Mouse (Mus musculus): ENCODE data around the gene Rundc3a.
"Not testable (repeated sequence)": the region's sequence is repeated elsewhere in the genome, so short reads cannot be mapped to it uniquely, and the experiment has no call there.

Rundc3a gene

DNA sequence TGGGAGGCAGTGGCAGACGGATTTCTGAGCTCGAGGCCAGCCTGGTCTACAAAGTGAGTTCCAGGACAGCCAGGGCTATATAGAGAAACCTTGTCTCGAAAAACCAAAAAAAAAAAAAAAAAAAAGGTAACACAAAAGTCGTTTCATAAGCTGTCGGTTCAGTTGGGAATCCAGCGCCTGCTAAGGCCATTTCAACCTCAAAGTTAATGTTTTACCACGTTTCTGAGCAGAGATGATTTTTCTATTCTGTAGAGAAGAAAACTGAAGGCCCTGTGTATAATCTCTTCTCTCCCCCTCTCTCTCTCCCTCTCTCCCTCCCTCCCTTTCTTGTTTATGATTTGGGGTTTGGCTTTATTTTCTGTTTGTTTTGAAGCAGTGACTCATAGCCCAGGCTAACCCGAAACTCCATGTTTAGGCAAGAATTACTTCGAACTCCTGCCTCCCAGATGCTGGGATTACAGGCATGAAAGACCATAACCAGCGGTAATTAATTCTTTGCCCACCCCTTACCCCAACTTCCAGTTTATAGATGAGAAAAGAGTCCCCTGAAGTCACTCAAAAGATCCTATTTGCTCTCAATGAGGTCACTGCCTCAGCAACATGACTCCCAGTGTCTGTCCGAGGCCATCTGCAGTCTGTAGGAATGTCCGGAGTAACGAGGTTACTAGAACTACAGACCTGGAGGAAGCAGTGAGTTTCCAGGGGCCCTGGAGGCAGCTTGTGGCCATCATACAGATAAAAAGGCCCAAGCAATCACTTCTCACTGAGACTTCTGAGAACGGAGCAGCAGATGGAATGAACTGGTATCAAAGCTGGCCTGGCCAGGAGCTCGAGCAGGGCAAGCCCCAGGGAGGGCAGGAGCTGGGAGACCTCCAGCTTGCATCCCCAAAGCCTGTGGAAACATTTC is 15.9 kb downstream of the Rundc3a start:
- no peak for DNase-seq (ENCODE audit: extremely low spot score)

DNA sequence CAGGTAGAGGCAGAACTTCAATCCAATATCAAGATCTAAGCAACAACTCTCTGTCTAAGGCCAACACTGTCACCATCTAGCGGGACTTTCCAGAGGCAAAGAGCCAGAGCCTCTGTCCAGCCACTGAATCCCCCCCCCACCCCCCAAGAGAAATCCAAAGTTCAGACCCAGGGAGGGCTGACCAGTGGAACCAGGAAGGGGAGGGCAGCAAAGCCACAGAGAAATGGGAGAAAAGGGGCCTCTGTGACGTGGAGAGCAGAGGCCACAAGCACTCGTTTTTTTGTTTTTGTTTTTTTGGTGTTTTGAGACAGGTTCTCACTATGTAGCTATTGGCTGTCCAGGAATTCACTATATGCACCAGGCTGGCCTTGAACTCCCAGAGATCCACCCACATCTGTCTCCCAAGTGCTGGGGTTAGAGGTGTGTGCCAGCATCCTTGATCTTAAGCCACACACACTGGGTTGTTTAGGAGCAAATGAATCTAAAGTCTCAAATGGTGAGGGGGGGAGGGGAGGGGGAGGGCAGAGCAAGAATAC is 16.7 kb downstream of the Rundc3a start:
- DNase-seq (ENCODE audit: extremely low spot score) = no peak

DNA sequence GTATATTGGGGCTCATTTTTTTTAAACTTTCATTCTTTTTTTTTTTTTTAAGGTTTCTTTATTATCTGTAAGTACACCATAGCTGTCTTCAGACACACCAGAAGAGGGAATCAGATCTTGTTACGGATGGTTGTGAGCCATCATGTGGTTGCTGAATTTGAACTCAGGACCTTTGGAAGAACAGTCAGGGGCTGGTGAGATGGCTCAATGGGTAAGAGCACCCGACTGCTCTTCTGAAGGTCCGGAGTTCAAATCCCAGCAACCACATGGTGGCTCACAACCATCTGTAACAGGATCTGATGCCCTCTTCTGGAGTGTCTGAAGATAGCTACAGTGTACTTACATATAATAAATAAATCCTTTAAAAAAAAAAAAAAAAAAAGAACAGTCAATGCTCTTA is 17.1 kb downstream of the Rundc3a start:
- not testable (repeated sequence) for DNase-seq (ENCODE audit: extremely low spot score)

DNA sequence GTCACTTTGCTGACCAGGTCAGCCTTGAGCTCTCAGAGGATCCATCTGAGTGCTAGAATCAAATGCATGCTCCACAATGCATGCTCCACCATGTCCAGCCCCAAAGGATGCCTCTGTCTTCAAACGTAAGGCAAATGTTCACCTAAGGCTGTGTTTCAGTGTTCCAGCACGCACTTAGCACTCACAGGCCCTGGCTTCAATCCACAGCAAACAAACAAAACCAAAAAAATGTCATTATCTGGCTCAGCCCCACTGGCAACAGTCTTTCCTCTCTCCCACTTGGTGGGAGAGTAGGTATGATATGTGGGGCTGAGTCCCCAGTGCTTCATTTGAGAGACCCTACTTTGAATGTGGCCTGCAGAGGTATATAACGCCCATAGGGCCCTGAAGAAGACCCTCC is 17.9 kb downstream of the Rundc3a start:
- DNase-seq (ENCODE audit: extremely low spot score) = no peak

DNA sequence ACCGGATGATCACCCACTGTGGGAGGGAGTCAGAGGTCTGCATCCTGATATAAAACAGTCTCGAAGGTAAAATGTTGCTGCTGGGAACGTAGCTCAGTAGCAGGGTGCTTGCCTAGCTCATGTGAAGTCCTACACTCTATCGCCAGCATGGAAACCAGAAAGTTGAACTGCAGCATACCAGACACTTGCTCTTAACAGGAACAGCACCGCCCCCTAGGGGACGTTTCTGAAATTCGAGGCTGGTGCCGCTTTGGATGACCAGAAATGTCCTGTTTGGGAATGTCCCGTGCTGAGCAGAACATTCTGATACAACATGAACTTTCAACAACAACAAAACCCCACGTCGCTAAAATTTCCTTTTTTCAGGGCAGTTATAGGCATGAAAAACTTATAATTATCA is 18.5 kb downstream of the Rundc3a start:
- DNase-seq (ENCODE audit: extremely low spot score) = peak; percentile 87

DNA sequence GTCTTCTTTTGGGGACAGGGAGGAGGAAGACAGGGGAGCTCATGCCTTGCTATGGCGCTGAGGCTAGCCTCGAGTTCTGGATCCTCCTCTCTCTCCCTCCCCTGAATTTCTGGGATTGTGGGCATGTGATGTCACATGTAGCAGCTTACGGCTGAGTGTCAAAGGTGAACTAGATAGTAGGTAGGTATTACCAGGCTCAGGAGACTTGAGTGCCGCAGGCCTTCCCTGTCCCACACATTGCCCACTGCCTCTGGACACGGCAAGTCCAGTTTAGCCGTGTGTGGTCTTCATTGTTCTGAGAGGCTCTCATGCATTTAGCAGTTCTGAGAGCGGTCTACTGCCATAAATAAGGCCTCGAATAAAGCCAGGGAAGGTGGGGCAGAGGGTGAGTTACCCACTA is 19.9 kb downstream of the Rundc3a start:
- no peak for DNase-seq (ENCODE audit: extremely low spot score)

DNA sequence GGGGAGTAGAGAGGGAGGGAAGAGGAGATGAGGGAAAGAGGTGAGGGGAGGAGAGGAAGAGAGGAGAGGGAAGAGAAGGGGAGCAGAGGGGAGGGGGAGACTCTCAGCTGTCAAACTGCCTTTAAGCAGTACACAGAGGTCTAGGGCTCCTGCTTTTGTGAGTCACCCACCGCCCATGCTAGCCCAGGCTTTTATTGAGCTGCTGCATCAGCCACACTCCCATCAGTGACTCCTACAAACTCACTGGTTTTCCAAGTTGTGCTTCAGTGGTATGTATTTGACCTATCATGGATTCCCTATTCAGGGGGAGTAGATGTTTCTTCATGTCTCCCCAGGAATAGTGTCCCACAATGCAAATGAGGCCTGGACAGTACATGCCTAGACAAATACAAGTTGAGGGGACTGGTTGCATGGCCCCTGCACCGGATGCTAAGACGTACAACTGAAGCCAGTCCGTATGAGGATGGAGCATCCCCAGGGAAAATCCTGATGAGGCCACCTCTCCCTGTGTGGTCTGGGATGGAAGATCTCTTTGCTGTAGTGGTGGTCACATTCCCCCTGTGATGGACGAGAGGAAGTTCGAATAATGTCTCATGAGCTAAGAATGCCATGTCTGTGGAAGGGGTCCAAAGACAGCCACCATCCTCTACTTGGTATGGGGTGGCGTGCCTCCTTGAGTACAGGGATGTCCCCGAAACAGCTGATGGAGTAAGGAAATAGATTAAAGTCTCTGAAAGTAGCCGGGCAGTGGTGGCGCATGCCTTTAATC is 22.0 kb downstream of the Rundc3a start:
- DNase-seq (ENCODE audit: extremely low spot score) = no peak

DNA sequence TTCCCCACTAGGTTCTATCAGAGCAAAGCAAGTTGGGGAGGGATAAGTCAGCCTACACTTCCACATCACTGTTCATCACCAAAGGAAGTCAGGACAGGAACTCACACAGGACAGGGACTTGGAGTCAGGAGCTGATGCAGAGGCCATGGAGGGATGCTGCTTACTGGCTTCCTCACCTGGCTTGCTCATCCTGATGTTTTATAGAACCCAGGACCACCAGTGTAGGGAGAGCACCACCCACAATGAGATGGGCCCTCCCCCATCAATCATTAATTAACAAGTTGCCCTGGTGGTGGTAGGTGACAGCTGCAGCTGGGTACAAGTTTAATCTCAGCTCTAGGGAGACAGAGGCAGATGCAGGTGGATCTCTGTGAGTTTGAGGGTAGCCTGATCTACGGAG is 24.0 kb downstream of the Rundc3a start:
- no peak for DNase-seq (ENCODE audit: extremely low spot score)

DNA sequence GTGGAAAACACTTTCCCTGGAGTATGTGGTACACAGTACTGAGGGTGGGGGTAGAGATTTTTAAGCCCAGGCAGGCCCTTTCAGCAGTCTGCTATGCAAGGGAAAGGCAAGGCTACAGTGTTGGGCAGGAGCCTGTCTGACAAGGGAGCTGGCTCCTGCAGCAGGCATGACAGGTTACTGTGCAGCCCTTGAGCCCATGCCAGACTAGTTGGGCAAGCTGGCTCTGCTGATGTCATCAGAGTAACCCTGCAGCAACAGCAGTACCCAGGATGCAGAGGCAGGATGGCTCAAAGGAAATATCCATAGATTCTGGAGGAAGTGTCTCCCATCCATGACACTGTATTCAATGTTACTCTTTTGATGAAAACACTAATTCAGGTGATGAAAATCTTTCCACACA is 25.7 kb downstream of the Rundc3a start:
- no peak for DNase-seq (ENCODE audit: extremely low spot score)

DNA sequence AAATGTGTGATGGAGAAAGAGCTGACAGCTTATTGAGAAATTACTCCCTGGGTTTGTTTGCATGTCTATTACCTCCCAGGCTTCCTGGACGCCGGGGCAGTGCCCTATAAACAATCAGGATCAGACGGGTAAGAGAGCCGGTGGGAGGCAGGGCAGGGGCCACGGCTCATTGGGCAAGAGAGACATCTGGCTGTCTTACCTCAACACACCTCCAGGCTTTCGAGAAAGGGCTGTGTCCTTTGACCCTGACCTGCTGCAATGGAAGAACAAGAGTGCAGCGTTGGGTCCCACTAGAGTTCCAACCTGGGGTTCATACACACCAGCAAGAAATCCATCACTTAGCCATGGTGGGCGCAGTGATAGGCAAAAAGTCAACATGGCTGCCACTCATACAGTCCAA is 28.4 kb downstream of the Rundc3a start:
- no peak for DNase-seq (ENCODE audit: extremely low spot score)

DNA sequence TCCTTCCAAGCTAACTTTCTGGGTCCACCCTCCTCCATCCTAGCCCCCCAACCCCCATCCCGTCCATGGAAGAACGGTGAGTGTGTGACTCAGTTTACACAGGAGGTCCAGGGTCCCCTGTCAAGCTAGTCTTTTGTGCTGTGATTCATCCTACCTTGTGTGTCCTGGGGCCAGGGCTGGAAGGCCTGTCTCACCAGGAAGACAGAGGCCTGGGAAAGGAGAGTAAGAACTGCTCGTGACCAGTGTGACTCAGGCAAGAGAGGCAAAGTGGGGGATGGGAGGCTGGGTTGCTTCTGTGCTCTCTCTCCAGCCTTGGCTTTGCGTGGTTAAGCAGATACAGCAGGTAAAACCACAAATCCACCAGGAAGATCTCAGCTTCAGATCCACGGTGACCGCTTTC is 31.5 kb downstream of the Rundc3a start:
- DNase-seq (ENCODE audit: extremely low spot score) = no peak

DNA sequence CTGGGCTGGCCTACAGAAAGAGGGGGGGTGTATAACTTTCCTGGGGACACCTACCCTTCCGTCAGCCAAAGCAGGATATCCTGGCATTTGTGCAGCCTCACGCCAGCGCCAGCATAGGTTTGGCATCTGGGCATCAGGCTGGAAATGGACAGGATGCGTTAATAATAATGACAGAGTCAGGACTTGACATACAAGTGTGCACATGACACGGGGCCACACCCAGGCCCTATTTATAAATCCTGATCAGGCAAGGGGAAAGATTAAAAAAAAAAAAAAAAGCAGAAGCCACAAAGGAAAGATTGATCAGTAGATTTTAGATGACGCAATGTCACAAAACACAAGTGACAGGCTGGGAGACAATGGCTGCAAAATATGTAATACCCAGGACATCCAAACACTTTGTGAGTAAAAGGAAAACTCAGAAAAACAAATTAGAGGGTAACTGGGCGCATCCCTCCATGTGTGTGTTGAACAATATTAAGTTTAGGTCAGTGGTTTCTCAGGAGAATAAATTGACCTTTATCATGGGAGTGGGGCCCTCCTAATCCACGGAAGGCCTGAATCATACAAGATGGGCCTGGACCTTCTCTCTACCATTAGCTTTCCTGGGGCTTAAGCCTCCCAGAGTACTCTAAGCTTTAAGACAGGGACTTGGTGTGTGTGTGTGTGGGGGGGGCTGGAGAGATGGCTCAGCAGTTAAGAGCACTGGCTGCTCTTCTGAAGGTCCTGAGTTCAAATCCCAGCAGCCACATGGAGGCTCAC is 32.5 kb downstream of the Rundc3a start:
- DNase-seq (ENCODE audit: extremely low spot score) = no peak

DNA sequence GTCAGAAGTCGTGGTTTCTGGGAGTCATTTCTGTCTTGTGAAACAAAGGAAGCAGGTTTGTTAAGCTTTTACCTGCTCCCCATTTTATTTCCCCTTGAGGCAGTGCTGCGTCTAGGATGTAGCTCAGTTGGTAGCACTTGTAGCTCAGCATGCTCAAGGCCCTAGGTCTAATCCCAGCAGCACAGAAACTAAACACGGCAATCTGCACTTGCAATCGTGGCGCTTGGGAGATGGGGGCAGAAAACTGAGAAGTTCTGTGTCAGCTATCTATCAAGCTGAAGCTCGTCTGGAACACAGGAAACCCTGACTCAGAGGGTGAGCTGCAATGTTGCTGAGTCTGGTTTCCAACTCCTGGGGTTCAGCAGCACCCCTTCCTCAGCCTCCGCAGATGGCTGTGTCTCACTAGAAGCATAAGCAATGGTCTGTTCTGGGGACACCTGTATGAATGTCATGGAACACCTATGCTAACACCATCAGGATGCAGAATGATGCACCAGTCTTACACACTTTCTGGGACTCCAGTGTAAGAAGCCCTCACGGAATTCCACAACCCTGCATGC is 35.9 kb downstream of the Rundc3a start:
- DNase-seq (ENCODE audit: extremely low spot score) = no peak

DNA sequence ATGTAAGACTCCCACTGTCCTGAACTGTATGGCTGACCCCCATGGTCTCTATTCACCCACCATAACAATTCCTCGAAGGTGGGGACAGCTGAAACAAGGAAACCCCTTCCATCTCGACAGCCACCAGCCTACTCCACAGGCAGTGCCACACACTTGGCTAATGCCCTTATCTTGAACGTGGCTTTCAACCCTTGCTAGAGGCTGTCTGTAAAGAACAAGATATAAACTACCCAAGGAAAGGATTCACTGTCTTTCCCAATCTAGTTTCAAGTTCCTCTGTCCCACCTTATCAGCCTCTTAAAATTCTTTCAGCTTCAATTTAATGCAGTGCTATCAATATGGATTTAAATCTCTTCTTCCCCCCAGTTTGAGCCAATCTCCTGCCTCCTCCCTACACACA is 36.3 kb downstream of the Rundc3a start:
- no peak for DNase-seq (ENCODE audit: extremely low spot score)

DNA sequence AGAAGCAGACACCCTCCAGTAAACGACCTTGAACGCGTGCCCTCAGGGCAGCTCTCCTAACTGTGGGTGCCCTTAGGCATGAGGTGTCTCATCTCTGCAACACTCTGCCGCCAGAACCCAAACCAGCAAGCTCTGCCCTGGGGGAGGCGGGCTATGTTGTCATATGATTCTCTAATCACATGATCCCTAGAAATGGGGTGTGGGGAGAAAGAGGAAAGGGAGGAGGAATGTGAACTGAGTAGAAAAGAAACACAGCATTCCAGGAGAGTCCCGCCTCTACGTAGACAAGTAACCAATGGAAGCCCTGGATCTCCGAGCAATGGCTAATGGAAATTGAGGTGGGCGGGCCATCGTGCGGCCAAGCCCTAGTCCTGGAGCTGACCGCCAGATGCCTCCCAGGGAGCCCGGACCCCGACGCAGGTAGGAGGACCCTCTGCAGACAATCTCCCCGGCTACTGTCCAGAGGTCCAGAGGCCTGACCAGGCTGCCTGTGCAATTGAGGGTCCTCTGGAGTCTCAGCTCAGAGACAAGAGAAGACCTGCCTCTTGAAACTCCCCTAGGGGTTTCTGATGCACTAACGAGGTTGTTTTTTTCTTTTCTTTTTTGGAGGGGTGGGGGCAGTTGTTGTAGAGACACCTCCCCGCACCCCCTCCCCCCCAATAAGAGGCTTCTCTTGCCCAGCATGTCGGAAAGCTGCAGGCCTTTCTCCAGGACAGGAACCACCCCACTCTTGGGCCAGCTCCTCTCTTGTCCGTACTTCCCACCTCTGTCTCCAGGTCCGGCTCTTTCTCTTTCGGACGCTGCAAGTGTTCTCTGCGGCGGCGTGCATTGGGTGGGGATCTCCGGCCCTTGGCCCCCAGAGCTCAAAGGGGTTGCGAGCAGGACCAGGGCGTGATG is 37.2 kb downstream of the Rundc3a start, which contains the start of gene Grn:
TSS of gene Grn (plus strand) at position 195 of the 897 bp plus-strand sequence.
- peak; percentile 87 for DNase-seq (ENCODE audit: extremely low spot score)

DNA sequence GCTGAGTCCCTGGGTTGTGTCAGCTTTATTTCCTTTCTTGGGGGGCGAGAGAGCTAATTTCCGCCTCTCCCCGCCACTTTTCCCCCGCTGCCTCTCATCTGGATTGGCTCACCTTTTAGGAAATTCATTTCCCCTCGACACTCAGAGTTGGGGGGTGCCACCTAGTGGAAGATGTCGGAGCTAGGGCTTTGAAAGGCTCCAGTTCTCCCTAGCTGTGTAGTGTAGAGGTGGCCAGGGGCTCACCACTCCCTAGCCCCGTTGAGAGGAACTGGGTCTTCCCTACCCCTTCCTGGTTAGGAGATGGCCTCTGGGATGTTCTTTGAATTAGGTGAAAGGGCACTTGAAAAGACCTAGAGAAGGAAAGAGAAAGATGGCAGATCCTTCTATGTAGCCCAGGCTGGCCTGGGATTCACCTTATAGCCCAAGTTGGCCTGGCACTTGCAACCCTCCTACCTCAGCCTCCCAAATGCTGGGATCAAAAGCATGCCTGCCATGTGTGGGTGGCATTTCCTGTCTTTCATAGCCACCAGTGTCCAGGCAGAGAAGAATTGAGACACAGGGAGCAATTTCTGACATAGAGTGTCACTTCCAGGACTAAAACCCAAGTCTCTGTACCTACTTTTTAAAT is 37.9 kb downstream of the Rundc3a start:
- DNase-seq (ENCODE audit: extremely low spot score) = peak; percentile 77

DNA sequence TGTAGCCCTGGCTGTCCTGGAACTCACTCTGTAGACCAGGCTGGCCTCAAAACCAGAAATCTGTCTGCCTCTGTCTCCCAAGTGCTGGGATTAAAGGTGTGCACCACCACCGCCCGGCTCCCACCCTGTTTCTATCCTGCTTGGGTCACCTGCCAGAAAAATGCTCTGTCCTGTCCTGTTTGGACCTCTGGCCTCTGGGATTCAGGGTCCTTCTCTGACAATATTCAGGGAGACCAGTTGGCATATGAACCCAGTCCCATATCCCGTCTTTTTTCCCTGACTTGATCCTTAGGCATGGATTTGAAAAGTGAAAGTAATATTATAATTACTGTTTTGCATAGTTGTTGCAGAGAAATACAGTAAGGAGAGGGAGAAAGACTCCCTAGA is 38.5 kb downstream of the Rundc3a start:
- DNase-seq (ENCODE audit: extremely low spot score) = no peak

DNA sequence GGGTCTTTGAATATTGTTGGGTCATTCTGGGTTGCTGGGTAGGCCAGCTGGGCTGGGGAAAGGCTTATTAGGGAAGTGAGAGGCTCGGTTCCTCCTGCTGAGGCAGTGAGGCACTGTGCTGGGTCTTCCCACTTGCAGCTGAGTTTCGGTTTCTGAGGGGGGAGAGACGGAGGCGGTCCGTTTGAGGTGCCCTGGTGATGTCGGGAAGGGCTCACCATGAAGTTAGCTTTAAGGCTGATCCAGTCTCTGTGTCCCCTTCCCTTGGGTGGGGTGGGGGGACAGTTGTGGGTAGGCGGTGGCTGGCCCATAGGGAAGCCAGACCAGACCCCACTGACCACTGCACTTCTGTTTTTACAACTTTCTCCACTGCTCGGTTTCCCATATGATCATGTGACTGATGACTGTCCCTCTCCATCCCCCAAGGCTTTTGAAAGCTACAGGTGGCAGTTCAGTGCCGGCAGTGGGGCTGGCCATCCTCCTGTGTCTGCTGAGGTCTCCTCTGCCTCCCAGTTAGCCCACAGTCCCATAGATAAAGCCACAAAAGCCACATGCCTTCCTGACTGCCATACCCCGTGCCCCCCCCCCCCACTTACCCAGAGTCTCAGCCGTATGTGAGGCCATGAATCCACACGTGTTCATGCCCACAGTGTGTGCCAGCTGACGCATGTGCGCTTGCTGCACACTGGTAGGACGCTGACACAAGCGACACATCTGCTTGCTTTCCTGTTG is 39.1 kb downstream of the Rundc3a start:
- DNase-seq (ENCODE audit: extremely low spot score) = no peak

DNA sequence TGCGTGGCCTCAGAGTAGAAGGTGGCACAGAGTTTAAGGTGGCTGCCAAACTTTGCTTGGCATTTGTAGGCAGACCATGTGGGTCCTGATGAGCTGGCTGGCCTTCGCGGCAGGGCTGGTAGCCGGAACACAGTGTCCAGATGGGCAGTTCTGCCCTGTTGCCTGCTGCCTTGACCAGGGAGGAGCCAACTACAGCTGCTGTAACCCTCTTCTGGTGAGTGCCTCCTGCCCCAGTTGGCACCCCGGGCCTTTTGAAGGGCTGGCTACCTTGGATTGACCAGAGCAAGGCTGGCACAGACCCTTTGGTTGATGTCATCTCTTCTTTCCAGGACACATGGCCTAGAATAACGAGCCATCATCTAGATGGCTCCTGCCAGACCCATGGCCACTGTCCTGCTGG is 39.7 kb downstream of the Rundc3a start:
- DNase-seq (ENCODE audit: extremely low spot score) = no peak
